Mouse (Mus musculus): ENCODE results near the gene Akt1s1. TPM values are rescaled to one million over a fixed set of nuclear protein-coding genes. Genes with fewer than 3 reads are reported as not detected.

Gene Akt1s1
- 10 to 100 TPM; 76.7 to 84.3 TPM for total RNA-seq (2021)
- long read RNA-seq, experiment 1, transcript Akt1s1-204 (5 exons, 1,812 nt) = minor isoform, 7 of 34 reads
- long read RNA-seq, experiment 1, transcript Akt1s1-203 (5 exons, 1,160 nt) = major isoform, 8 of 34 reads
- long read RNA-seq, experiment 1, partial matches to known transcripts = 8 of 34 reads
- long read RNA-seq, experiment 1, other reads (novel, unspliced or antisense) = 9 of 34 reads
- long read RNA-seq, experiment 2, transcript Akt1s1-203 (5 exons, 1,160 nt) = major isoform, 6 of 28 reads
- long read RNA-seq, experiment 2, transcript Akt1s1-204 (5 exons, 1,812 nt) = minor isoform, 5 of 28 reads
- long read RNA-seq, experiment 2, partial matches to known transcripts = 6 of 28 reads
- long read RNA-seq, experiment 2, other reads (novel, unspliced or antisense) = 6 of 28 reads

- TF ChIP-seq CTCF (conservative IDR thresholded peaks at IDR 0.05) = no peak
- H3K4me3 ChIP-seq = peak within 1 kb of the TSS; percentile 76
- H3K27ac ChIP-seq = peak within 1 kb of the TSS; percentile 99
- peak; percentile 100 for DNase-seq (ENCODE audit: low spot score in 2 of 2)
These were observed at the start of gene Akt1s1, which contains the start of gene Tbc1d17 for GRCm38 (mm10) chr7:44848561-44849415. Gene Akt1s1 (plus strand): TSS chr7:44848991. Gene Tbc1d17 (minus strand): TSS chr7:44849079.

GRCm38 (mm10) chr7:44808927-44809326, 39.9 kb upstream of the Akt1s1 start:
- no peak overlapping the region for H3K27ac ChIP-seq
- H3K4me3 ChIP-seq = no peak overlapping the region
- TF ChIP-seq CTCF (conservative IDR thresholded peaks at IDR 0.05) = no peak
- no peak for DNase-seq (ENCODE audit: low spot score in 2 of 2)

- no peak for TF ChIP-seq CTCF (conservative IDR thresholded peaks at IDR 0.05)
- Histone ChIP-seq H3K27ac (no peak overlapping the region), H3K4me3 (no peak overlapping the region)
- DNase-seq (ENCODE audit: low spot score in 2 of 2) = no peak
These were observed 39.3 kb upstream of the Akt1s1 start for GRCm38 (mm10) chr7:44809466-44809865.

DNA sequence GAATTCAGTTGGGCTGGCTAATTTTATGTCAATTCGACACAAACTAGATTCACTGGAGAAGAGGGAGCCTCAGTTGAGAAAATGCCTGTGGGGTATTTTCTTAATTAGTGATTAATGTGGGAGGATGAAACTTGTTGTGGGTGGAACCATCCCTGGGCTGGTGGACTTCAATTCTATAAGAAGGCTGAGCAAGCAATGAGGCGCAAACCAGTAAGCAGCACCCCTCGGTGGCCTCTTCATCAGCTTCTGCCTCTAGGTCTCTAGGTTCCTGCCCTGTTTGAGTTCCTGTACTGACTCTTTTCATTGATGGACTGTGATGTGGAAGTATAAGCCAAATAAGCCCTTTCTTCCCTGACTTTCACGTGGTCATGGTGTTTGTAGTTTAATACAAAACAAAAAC, 38.4 kb upstream of the Akt1s1 start:
- no peak overlapping the region for H3K4me3 ChIP-seq
- DNase-seq (ENCODE audit: low spot score in 2 of 2) = no peak
- no peak overlapping the region for H3K27ac ChIP-seq
- no peak for TF ChIP-seq CTCF (conservative IDR thresholded peaks at IDR 0.05)

DNA sequence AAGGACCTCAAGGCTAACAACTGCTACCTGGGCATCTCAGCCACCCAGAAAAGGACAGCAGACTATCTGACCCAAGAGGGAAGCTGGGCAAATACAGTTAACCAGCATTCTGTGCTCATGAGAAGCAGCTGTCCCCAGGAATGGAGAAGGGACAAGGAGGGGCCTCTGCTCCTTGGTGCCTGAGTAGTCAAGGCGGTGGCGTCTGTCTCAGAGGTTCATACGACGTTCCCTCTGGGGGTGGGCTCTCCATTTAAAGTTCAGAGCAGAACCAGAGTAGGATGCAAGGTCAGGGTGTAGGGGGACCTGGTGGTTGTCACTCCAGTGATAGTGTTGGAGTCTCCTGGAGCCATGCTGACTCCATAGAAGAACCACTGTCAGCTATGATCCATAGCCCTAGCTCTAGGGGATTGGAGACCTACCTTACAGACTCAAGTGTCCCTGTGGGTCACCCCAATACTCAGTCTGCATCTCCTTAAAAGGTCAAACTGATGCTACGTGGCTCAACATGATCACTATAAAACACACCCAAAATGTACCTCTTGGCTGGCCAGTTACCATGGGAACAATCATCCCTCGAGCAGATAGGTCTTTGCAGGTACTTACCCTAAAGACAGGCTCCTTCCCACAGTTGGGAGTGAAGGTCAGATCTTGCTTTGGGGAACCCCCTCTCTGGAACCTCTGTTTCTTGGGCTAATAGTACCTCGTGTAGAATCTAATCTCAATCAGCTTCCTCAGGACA, 37.8 kb upstream of the Akt1s1 start:
- no peak overlapping the region for H3K27ac ChIP-seq
- DNase-seq (ENCODE audit: low spot score in 2 of 2) = no peak
- H3K4me3 ChIP-seq = no peak overlapping the region
- TF ChIP-seq CTCF (conservative IDR thresholded peaks at IDR 0.05) = no peak

- Histone ChIP-seq H3K27ac (no peak overlapping the region), H3K4me3 (no peak overlapping the region)
- DNase-seq (ENCODE audit: low spot score in 2 of 2) = peak in 1 of 2 experiments; percentile 5
- no peak for TF ChIP-seq CTCF (conservative IDR thresholded peaks at IDR 0.05)
These were observed 36.0 kb upstream of the Akt1s1 start for GRCm38 (mm10) chr7:44812651-44813325.

GRCm38 (mm10) chr7:44813985-44814384, 34.8 kb upstream of the Akt1s1 start:
- DNase-seq (ENCODE audit: low spot score in 2 of 2) = no peak
- no peak for TF ChIP-seq CTCF (conservative IDR thresholded peaks at IDR 0.05)
- H3K4me3 ChIP-seq = no peak overlapping the region
- no peak overlapping the region for H3K27ac ChIP-seq

DNA sequence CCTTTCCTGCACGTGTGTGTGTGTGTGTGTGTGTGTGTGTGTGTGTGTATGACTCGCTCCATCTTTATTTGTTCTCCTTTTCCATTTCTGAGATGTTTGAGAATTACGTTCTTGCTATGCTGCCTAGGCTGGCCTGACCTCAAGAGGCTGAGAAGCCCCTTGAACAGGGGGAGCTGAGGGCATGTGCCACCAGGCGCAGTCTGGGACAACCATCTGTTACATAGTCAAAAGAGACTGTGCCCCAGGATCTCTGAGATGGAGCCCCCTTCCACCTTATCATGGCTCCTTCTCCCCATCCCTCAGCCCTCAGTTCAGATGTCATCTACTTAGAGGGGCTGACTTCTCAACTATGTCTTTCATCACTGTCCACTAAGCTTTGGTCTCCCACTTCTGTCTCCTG, 34.4 kb upstream of the Akt1s1 start:
- peak in 1 of 2 experiments; percentile 7 for DNase-seq (ENCODE audit: low spot score in 2 of 2)
- Histone ChIP-seq H3K4me3 (no peak overlapping the region), H3K27ac (no peak overlapping the region)
- no peak for TF ChIP-seq CTCF (conservative IDR thresholded peaks at IDR 0.05)

DNA sequence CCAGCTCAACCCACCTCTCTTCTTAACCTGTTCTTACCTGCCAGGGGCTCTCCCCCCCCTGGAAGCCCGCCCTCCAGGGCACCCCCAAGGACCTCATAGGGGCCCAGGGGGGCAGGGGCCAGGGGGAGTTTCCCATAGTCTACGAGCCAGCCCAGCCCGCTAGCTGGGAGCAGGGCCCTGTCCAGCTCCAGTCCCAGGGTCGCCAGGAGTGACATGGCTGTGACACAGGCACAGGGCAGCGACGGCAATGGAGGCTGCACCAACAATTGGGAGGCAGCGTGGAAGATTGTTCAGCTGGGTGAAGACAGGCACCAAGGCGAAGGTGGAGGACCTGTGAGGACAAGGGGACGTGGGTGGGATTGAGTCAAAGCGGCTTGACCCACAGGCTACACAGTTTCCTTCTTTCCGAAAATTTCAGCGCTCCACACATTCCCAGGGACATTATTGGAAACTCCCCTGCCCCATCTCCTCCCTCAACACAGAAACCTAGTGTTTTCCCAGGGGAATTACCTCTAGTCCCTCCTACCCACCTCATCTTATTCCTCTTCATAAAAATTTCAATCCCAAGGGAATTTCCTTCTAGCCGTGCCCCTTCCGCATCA, 33.7 kb upstream of the Akt1s1 start:
- TF ChIP-seq CTCF (conservative IDR thresholded peaks at IDR 0.05) = no peak
- peak overlapping the region; percentile 97 for H3K27ac ChIP-seq
- no peak for DNase-seq (ENCODE audit: low spot score in 2 of 2)

DNA sequence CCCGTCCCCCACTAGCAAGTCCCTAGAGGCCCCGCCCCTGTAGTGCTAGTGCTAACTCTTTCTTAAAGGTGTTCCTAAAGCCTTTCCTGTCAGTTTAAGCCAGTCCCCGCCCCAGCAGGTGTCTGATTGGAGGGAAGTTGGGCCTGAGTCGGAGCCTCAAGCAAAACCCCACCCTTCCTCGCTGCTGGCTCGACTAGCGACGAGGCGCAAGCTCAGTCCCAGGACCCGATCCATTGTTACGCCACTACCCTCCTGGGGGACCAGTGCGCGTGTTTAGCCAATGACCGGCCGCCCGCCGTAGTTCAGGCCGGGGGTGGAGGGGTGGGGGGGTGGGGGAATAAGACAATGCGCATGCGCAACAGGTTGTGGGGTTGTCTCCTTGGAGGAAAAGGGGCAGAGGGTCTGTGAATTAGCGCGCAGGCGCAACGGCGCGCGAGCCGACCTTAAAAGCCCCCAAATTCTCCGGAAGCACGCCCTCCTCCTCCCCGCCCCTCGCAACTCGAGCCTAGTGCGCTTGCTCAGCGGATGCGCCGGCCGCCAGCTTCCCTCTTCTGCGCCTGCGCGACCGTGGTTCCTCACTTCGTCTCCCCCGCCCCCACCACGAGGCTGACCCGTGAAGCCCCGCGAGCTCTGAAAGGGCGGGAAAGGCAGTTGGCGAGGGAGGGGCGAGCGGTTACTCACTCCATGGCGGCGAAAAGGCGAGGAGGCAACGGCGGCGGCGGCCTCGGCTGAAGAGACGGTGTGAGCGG, 32.9 kb upstream of the Akt1s1 start, which contains the start of the genes Nup62 and Il4i1:
Nup62 (plus strand) TSS at position 368 of the 749 bp plus-strand sequence.
Il4i1 (plus strand) TSS at position 667 of the 749 bp plus-strand sequence.
- H3K4me3 ChIP-seq = peak within 1 kb of the TSS; percentile 82
- TF ChIP-seq CTCF (conservative IDR thresholded peaks at IDR 0.05) = peak; percentile 35; the same call in 1 of the 2 replicates
- peak; percentile 98 to 99 for DNase-seq (ENCODE audit: low spot score in 2 of 2)

More for the DNA sequence above, 33.7 kb upstream of the Akt1s1 start:
- H3K4me3 ChIP-seq = peak overlapping the region; percentile 82

More for the DNA sequence above, 32.9 kb upstream of the Akt1s1 start, which contains the start of the genes Nup62 and Il4i1:
- peak within 1 kb of the TSS; percentile 97 for H3K27ac ChIP-seq

Measured in layer of hippocampus, adult 2 months (tissue).